Mouse (Mus musculus): ENCODE measurements around the gene Zfp784. TPM values are rescaled to one million over a fixed set of nuclear protein-coding genes. Genes with fewer than 3 reads are reported as not detected.

Gene Zfp784
- total RNA-seq, 2 experiments from 2014 or later, result 5.4 to 6.5 TPM

DNA sequence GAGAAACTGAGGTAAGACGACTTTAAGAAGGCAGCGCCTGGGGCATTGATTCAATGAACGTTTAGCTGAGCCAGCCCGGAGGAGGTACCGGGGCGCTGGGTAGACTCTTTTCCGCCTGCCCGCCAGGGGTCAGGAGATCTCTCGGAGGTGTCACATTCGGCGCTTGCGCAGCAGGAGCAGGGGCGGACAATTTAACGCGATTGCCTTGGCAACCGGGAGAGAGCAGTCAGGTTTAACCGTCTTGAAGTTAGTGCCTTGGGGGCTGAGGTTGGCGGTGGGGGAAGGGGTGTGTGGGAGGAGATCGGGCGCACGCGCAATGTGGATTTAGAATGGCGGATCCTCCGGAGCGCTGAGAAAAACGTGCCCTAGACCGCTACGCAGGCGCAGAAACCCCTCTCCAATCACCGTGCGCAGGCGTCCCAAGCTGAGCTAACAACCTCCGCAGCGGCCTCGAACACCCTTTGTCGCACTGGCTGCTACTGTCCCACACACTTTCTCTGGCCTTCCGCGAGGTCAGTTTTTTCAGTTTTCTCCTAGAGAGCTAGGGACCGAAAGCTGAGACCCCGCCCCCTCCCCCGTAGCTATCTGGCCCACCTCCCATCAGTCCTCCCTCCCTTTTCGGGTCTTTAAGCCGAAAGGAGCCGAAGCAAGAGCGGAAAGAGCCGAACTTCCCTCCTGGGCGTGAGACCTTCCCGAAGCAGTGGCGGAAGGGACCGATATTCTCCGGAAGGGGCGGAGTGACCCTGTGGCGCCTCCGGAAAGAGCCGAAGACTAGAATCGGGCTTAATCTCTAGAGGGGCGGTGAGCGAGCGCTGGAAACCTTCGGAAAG lies 22.9 kb upstream of the Zfp784 start:
- DNase-seq (ENCODE audit: low spot score in 2 of 2), result peak; percentile 99
- intact Hi-C loops (cut with DNase I), result loop anchor here (1.0 to 10.0 kb wide), 2 partner anchors 41 to 926 kb away; partner anchors contain the start of genes Ccdc106, Leng8 and Zfp865

- DNase-seq (ENCODE audit: low spot score in 2 of 2), result peak; percentile 81 to 85
- intact Hi-C loops (cut with DNase I), result loop anchor here (10.0 kb wide), 1 partner anchor 925 kb away; the partner anchor contains the start of gene Leng8
These were observed 22.0 kb upstream of the Zfp784 start for GRCm38 (mm10) chr7:5060239-5060731.

DNA sequence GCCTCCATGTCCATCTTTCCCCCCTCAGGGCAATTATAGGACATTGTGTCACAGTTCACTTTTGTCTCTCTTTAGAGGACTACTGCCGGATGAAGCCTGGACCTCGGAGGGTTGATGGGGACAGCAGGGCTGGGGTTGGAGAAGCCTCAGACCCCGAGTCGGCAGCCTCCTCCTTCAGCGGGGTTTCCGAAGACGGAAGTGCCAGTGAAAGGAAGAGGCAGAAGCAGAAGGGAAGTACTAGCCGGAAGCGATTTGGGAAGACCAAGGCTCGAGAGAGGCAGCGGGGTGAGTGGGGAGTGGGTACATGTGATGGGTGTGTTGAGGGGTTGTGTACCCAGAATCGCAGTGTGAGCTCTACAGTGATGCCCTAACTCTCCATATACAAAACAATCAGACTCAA lies 21.2 kb upstream of the Zfp784 start:
- intact Hi-C loops (cut with DNase I), result no loop called here

DNA sequence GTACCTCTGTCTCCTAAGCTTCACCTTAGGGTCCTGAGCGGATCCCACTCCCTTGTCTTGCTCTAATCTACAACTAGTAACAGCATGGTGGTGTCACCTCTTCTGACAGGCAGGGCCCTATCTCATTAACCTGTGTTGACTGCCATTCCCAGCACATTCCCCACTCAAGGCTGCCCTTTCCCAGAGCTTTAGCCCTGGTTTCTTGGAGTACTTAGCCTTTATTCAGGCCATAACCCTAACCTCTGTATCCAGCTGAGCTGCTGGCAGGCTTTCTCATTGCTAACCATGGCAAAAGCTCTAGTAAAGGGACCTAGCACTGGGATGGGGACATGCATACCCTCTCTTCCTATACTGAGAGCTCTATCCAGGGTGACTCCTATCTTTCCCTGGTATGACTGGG lies 20.4 kb upstream of the Zfp784 start:
- intact Hi-C loops (cut with DNase I), result no loop called here
- no peak for DNase-seq (ENCODE audit: low spot score in 2 of 2)

More for the DNA sequence above, 21.2 kb upstream of the Zfp784 start:
- DNase-seq (ENCODE audit: low spot score in 2 of 2), result no peak

DNA sequence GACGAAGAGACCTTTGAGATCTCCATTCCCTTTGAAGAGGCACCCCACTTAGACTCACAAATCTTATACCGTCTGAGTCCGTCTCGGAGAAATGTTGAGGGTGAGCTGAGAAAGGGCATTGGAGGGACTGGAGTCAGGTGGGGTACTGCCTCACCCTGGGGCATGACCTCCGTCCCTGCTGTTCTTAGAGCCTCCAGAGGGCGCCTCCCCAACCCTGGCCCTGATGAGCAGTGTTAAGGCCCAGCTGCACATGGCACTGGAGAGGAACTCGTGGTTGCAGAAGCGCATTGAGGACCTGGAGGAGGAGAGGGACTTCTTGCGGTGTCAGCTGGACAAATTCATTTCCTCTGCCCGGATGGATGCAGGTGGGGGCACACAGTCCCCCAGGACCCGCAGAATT lies 19.6 kb upstream of the Zfp784 start:
- DNase-seq (ENCODE audit: low spot score in 2 of 2), result no peak
- intact Hi-C loops (cut with DNase I), result no loop called here

DNA sequence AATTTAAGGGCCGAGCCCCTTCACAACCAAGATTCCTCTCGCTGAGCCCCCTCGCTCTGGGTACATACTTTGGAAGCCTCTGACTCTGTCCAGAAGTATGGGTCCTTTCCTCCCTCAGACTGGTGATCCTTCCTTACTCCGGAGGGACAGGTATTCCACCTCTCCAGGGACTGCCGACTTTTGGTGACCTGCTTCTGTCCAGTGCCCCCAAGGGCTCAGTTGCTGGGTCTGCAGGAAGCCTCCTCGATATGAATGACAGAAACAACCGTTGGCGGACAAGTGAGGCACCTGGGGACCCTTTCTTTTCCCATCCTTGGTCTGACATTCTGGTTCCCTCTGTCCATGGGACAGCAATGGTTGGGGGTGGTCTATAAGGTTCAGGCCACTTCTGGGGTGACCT lies 19.1 kb upstream of the Zfp784 start:
- intact Hi-C loops (cut with DNase I), result no loop called here
- no peak for DNase-seq (ENCODE audit: low spot score in 2 of 2)

DNA sequence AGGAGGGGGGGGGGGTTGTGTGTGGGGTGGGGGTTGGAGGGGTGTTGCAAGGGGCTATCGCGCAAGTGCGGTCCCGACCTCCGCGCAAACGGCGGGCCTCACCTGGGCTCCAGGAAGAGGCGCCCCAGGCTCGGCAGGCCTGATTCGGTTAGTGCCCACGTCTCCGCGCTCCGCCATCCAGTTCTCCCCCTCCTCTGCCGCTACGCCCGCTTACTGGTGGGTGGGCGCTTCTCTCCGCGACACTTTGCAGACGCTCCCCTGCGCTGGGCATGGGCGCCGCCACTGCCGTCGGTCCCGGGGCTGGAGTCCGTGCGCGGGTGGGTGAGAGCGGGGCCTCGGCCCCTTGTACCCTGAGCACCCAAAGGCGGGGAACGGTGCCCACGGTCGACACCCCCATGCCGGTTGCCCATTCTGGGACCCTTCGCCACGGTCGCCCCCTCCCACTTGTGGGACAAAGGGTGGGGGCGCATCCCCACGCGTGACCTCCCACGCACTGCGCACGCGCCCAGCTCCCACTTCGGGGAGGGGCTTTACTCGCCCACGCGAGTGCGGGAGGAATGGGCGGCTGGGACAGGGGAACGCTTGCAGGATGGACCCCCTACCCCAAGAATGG lies 18.5 kb upstream of the Zfp784 start:
- intact Hi-C loops (cut with DNase I), result no loop called here
- peak; percentile 64 to 72 for DNase-seq (ENCODE audit: low spot score in 2 of 2)

- peak in 1 of 2 experiments; percentile 55 for DNase-seq (ENCODE audit: low spot score in 2 of 2)
- intact Hi-C loops (cut with DNase I), result no loop called here
These were observed 15.4 kb upstream of the Zfp784 start for GRCm38 (mm10) chr7:5053456-5054179.

DNA sequence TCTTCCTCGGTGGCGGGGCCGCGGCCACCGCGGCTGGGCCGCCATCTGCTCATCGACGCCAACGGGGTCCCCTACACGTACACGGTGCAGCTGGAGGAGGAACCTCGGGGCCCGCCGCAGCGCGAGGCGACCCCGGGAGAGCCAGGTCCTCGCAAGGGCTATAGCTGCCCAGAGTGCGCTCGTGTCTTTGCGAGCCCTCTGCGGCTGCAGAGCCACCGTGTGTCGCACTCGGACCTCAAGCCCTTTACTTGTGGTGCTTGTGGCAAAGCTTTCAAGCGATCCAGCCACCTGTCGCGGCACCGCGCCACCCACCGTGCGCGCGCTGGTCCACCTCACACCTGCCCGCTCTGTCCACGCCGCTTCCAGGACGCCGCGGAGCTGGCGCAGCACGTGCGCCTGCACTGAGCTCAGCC lies 14.7 kb upstream of the Zfp784 start:
- no peak for DNase-seq (ENCODE audit: low spot score in 2 of 2)

DNA sequence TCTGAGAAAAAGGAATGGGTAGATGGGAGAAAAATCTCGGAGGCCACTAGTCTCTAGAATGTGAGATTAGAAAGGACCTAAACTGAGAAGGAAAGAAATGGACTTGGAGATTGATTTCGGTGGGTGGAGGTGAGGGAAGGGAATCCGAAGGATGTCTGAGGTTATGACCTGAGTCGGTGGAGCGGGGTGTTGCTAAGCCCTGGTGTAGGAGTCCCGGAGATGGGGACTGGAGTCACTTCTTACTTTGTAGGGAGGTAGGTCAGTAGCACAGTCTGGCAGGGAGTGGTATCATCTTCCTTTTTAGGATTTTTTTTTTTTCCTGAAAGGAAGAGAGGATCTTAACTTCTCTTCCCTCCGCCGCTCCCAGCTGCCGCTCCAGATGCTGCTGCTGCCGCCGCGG lies 14.2 kb upstream of the Zfp784 start:
- DNase-seq (ENCODE audit: low spot score in 2 of 2), result no peak
- intact Hi-C loops (cut with DNase I), result no loop called here

More for the DNA sequence above, 14.7 kb upstream of the Zfp784 start:
- intact Hi-C loops (cut with DNase I), result no loop called here

- DNase-seq (ENCODE audit: low spot score in 2 of 2), result peak; percentile 78 to 82
- intact Hi-C loops (cut with DNase I), result loop anchor here (2.0 kb wide), 2 partner anchors 31 to 55 kb away; partner anchors contain the start of genes Ccdc106, Zfp579 and Zfp865
These were observed 13.2 kb upstream of the Zfp784 start, which contains the start of gene Zfp580 for GRCm38 (mm10) chr7:5051193-5052192. TSS of gene Zfp580 (plus strand) at chr7:5051538.

DNA sequence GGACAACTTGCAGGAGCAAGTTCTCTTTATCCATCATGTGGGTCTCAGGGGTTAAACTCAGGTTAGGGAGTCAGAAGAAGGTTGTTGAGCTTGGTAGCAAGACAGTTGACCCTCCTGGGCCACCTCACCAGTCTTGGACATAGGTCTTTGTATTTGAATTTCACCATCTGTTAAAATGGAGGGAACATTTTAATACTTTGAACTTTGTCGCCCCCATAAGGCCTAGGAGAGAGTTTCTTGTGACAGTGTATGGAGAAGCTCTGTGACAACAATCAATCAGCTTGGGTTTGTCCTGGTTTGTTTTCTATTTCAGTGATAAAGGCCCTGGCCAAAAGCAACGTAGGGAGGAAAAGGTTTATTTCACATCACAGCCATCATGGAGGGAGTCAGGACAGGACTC lies 9.1 kb upstream of the Zfp784 start:
- no peak for DNase-seq (ENCODE audit: low spot score in 2 of 2)
- intact Hi-C loops (cut with DNase I), result loop anchor here (1.0 kb wide), 1 partner anchor 104 kb away; no protein-coding TSS in a partner anchor

DNA sequence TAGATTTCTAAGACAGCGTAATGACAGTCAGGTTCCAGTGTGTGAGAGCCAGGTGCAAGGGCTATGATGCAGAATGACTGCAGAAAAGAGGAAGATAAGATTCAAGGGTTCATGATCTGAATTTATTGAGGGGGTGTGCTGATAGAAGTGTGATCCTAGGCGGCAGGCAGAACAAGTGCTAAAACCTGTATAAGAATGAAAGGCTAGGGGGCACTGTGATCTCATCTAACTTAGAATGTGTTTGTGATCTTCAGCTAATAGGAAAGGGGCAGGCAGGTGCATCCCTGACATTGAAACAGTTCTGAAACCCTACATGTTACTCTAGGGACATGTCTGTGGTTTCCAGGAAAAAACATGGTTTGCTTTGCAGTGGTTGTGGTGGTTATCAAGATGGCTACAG lies 7.9 kb upstream of the Zfp784 start:
- DNase-seq (ENCODE audit: low spot score in 2 of 2), result no peak
- intact Hi-C loops (cut with DNase I), result no loop called here

DNA sequence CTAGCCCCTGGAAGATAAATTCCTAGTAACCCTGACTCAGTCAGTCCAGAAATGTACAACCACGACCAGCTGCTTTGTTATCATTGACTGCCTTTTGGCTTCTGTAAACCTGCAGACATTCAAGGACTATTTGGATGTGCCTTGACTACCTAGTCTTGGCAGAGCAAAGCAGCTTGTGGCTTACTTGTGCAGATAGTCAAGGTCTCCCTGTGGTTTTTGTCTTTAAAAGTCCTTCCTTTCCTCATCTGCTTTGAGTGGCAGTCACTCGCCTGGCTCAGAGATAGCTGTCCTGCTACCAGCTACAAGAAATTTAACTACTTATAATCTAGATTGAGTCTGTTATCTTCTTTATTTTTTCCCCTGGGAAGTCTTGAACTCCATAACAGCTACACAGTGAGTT lies 6.7 kb upstream of the Zfp784 start:
- no peak for DNase-seq (ENCODE audit: low spot score in 2 of 2)
- intact Hi-C loops (cut with DNase I), result no loop called here

DNA sequence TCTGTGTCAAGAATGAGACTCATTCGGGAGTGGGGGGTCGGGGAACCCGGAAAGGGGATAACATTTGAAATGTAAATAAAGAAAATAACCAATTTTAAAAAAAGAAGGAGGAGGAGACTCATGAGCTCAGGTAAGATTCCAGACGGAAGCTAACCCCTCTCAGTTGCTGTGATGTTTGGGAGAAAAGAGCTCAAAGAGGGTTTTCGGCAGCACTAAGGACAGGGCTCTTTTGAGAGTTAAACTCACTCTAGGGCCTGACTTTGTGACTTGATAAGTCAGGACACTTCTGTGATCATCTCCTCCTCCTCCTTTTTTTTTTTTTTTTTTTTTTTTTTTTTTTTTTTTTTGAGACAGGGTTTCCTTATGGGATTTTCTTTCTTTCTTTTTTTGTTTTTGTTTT lies 694 bp upstream of the Zfp784 start:
- DNase-seq (ENCODE audit: low spot score in 2 of 2), result no peak
- intact Hi-C loops (cut with DNase I), result no loop called here

DNA sequence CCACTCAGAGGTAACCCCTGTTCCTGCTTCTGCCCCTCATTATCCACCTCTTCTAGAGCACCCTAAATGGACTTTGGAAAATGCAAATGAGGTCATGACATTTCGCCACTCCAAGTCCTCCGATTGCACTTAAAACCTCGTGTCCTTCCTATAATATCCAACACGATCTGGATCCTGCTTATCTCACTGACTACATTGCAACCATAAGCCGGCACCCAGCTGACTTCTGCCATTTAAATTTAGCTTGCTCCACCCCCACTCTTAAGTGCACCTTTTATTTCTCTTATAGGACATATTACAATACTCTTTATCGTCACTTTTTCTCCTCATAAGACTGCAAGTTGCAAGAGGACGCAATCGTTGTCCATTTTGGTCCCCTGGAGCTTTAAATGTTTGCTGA lies 779 bp downstream of the Zfp784 start:
- DNase-seq (ENCODE audit: low spot score in 2 of 2), result no peak
- intact Hi-C loops (cut with DNase I), result no loop called here

GRCm38 (mm10) chr7:5037026-5037425 lies 1.2 kb downstream of the Zfp784 start:
- intact Hi-C loops (cut with DNase I), result no loop called here
- no peak for DNase-seq (ENCODE audit: low spot score in 2 of 2)

DNA sequence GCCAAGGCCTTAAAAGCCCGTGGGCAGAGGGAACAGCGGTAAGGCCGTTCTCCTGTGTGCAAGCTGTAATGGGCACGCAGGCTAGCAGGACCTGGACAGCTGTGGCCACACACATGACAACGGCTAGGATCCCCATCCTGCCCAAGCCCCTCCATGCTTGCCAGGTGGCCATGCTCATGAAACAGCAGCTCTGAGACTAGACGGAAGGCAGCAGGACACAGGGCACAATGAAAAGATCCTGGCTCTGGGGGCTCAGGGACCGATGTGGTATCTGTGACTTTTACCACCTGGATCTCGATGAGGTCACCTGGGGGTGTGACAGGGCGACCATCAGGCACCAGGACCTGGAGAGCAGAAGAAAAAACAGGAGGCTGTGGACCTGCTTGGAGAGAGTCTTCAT lies 2.1 kb downstream of the Zfp784 start:
- no peak for DNase-seq (ENCODE audit: low spot score in 2 of 2)
- intact Hi-C loops (cut with DNase I), result no loop called here

- DNase-seq (ENCODE audit: low spot score in 2 of 2), result no peak
- intact Hi-C loops (cut with DNase I), result no loop called here
These were observed 2.6 kb downstream of the Zfp784 start for GRCm38 (mm10) chr7:5035628-5036027.
